Mouse (Mus musculus) MEL (cell line): ENCODE data around the gene Slc13a4. TPM values are rescaled to one million over a fixed set of nuclear protein-coding genes. Genes with fewer than 3 reads are reported as not detected.

Experiments
- DNase-seq: peaks from one replicate; pipeline ENCODE4 v3.0.0; 2011; ENCODE audit warnings: low read depth, low spot score
- H3K27ac ChIP-seq: 2 replicates; pipeline ENCODE4 v1.5.1; 2012; ENCODE audit warnings: low read depth, mild to moderate bottlenecking, control low read depth, low read length, moderate library complexity; ENCODE audit not compliant: control insufficient read depth
- H3K27me3 ChIP-seq, 2 experiments: fragments of 150-350 bp in 1 of 2; sonication (generic) in 1 of 2; 2 replicates each; pipeline ENCODE4 v1.6.1; 2012; ENCODE audit warnings: low read length in 2 of 2, mild to moderate bottlenecking in 2 of 2, improper control_type of control experiment in 1 of 2, moderate library complexity in 1 of 2; ENCODE audit not compliant: insufficient read depth in 2 of 2, control insufficient read depth in 1 of 2
- H3K36me3 ChIP-seq, 2 experiments: 2 replicates each; pipeline ENCODE4 v1.6.1; 2012 to 2014; ENCODE audit warnings: low read length in 2 of 2, improper control_type of control experiment in 1 of 2, inconsistent platforms in 1 of 2, mild to moderate bottlenecking in 1 of 2; ENCODE audit not compliant: insufficient read depth in 2 of 2, control insufficient read depth in 1 of 2
- H3K4me1 ChIP-seq, 2 experiments: fragments of 150-350 bp in 1 of 2; sonication (generic) in 1 of 2; 2 replicates each; pipeline ENCODE4 v1.6.1; 2012; ENCODE audit warnings: low read length in 2 of 2, improper control_type of control experiment in 1 of 2, mild to moderate bottlenecking in 1 of 2; ENCODE audit not compliant: insufficient read depth in 2 of 2, control insufficient read depth in 1 of 2
- H3K4me3 ChIP-seq, 2 experiments: fragments of 150-350 bp in 1 of 2; sonication (generic) in 1 of 2; 2 replicates each; pipeline ENCODE4 v1.5.1; 2012; ENCODE audit warnings: low read depth in 2 of 2, low read length in 2 of 2, mild to moderate bottlenecking in 2 of 2, moderate library complexity in 2 of 2, control low read depth in 1 of 2, improper control_type of control experiment in 1 of 2; ENCODE audit not compliant: control insufficient read depth in 1 of 2, insufficient read depth in 1 of 2
- H3K79me2 ChIP-seq: 2 replicates; pipeline ENCODE4 v1.6.1; 2012; ENCODE audit warnings: mild to moderate bottlenecking, low read length, moderate library complexity; ENCODE audit not compliant: control insufficient read depth, poor library complexity, insufficient read depth
- H3K9ac ChIP-seq: 2 replicates; pipeline ENCODE4 v1.6.1; 2012; ENCODE audit warnings: low read depth, mild to moderate bottlenecking, control low read depth, low read length, moderate library complexity; ENCODE audit not compliant: control insufficient read depth, poor library complexity, severe bottlenecking
- H3K9me3 ChIP-seq: fragments of 150-350 bp; sonication (generic); replicated peaks from 2 replicates; pipeline ENCODE4 v1.6.1; 2012; ENCODE audit warnings: mild to moderate bottlenecking, low read length, improper control_type of control experiment, moderate library complexity; ENCODE audit not compliant: insufficient read depth
- CHD1 ChIP-seq: IDR thresholded peaks from 2 replicates; pipeline ENCODE4 v1.6.1; 2012; ENCODE audit warnings: low read depth, mild to moderate bottlenecking, inconsistent platforms, low read length, improper control_type of control experiment
- CHD2 ChIP-seq: IDR thresholded peaks from 2 replicates; pipeline ENCODE4 v1.6.1; 2011; ENCODE audit warnings: low read length, improper control_type of control experiment
- CTCF ChIP-seq, 3 experiments: IDR thresholded peaks in 2 of 3; conservative IDR thresholded peaks in 1 of 3; 2 replicates each; pipeline ENCODE4 v1.5.1; 2011 to 2012; ENCODE audit warnings: low read length in 3 of 3, low read depth in 2 of 3, mild to moderate bottlenecking in 2 of 3, improper control_type of control experiment in 1 of 3, inconsistent platforms in 1 of 3, mixed read lengths in 1 of 3, moderate library complexity in 1 of 3; ENCODE audit not compliant: control insufficient read depth in 1 of 3, insufficient read depth in 1 of 3, poor library complexity in 1 of 3, severe bottlenecking in 1 of 3
- ETS1 ChIP-seq: IDR thresholded peaks from 2 replicates; pipeline ENCODE4 v1.6.1; 2012; ENCODE audit warnings: low read depth, mild to moderate bottlenecking, inconsistent platforms, low read length, improper control_type of control experiment, moderate library complexity
- GABPA ChIP-seq: IDR thresholded peaks from 2 replicates; pipeline ENCODE4 v1.6.1; 2012; ENCODE audit warnings: low read depth, mild to moderate bottlenecking, inconsistent platforms, low read length, improper control_type of control experiment, moderate library complexity
- GATA1 ChIP-seq: IDR thresholded peaks from 2 replicates; pipeline ENCODE4 v1.6.1; 2011; ENCODE audit warnings: low read depth, low read length, improper control_type of control experiment
- JUND ChIP-seq: IDR thresholded peaks from 2 replicates; pipeline ENCODE4 v1.6.1; 2011; ENCODE audit warnings: low read depth, mild to moderate bottlenecking, improper control_type of control experiment, low read length
- MAFK ChIP-seq: IDR thresholded peaks from 2 replicates; pipeline ENCODE4 v1.6.1; 2011; ENCODE audit warnings: low read depth, mild to moderate bottlenecking, low read length, improper control_type of control experiment, borderline replicate concordance
- MAZ ChIP-seq: IDR thresholded peaks from 2 replicates; pipeline ENCODE4 v1.6.1; 2012; ENCODE audit warnings: low read depth, mild to moderate bottlenecking, inconsistent platforms, low read length, improper control_type of control experiment
- MEF2A ChIP-seq: IDR thresholded peaks from 2 replicates; pipeline ENCODE4 v1.6.1; 2014; ENCODE audit warnings: low read depth, mild to moderate bottlenecking, inconsistent platforms, low read length, improper control_type of control experiment; ENCODE audit not compliant: poor library complexity, insufficient replicate concordance, severe bottlenecking; ENCODE audit errors: extremely low read depth
- MXI1 ChIP-seq: IDR thresholded peaks from 2 replicates; pipeline ENCODE4 v1.6.1; 2011; ENCODE audit warnings: mild to moderate bottlenecking, low read depth, low read length, improper control_type of control experiment
- MYB ChIP-seq: IDR thresholded peaks from 2 replicates; pipeline ENCODE4 v1.6.1; 2011; ENCODE audit warnings: mild to moderate bottlenecking, low read depth, low read length, improper control_type of control experiment
- POLR2A ChIP-seq, 2 experiments: IDR thresholded peaks; 2 replicates each; pipeline ENCODE4 v1.6.1; 2011 to 2012; ENCODE audit warnings: low read length in 2 of 2, mild to moderate bottlenecking in 2 of 2, control low read depth in 1 of 2, improper control_type of control experiment in 1 of 2, low read depth in 1 of 2, moderate library complexity in 1 of 2; ENCODE audit not compliant: control insufficient read depth in 1 of 2, insufficient read depth in 1 of 2, poor library complexity in 1 of 2
- POLR2AphosphoS2 ChIP-seq: IDR thresholded peaks from 2 replicates; pipeline ENCODE4 v1.6.1; 2011; ENCODE audit warnings: low read length, improper control_type of control experiment
- POLR2AphosphoS5 ChIP-seq: IDR thresholded peaks from 2 replicates; pipeline ENCODE4 v1.6.1; 2012; ENCODE audit warnings: low read depth, borderline replicate concordance, mild to moderate bottlenecking, inconsistent platforms, low read length, moderate library complexity, mixed read lengths
- RAD21 ChIP-seq: IDR thresholded peaks from 2 replicates; pipeline ENCODE4 v1.6.1; 2011; ENCODE audit warnings: mild to moderate bottlenecking, low read depth, low read length, improper control_type of control experiment
- RCOR1 ChIP-seq: IDR thresholded peaks from 2 replicates; pipeline ENCODE4 v1.6.1; 2012; ENCODE audit warnings: low read depth, mild to moderate bottlenecking, inconsistent platforms, low read length, improper control_type of control experiment
- SIN3A ChIP-seq: IDR thresholded peaks from 2 replicates; pipeline ENCODE4 v1.6.1; 2012; ENCODE audit warnings: low read length, improper control_type of control experiment, inconsistent platforms
- SMC3 ChIP-seq: IDR thresholded peaks from 2 replicates; pipeline ENCODE4 v1.6.1; 2011; ENCODE audit warnings: low read depth, low read length, improper control_type of control experiment
- TAL1 ChIP-seq: IDR thresholded peaks from 2 replicates; pipeline ENCODE4 v1.6.1; 2012; ENCODE audit warnings: mild to moderate bottlenecking, inconsistent platforms, low read length, moderate library complexity, mixed read lengths
- TBP ChIP-seq: IDR thresholded peaks from 2 replicates; pipeline ENCODE4 v1.8.0; 2011; ENCODE audit warnings: low read depth, low read length, improper control_type of control experiment
- TCF12 ChIP-seq: IDR thresholded peaks from 2 replicates; pipeline ENCODE4 v1.6.1; 2014; ENCODE audit warnings: low read depth, mild to moderate bottlenecking, inconsistent platforms, low read length, improper control_type of control experiment, moderate library complexity
- UBTF ChIP-seq: IDR thresholded peaks from 2 replicates; pipeline ENCODE4 v1.6.1; 2012; ENCODE audit warnings: low read depth, mild to moderate bottlenecking, inconsistent platforms, low read length, improper control_type of control experiment, moderate library complexity, borderline replicate concordance; ENCODE audit not compliant: insufficient read depth
- USF1 ChIP-seq: IDR thresholded peaks from 2 replicates; pipeline ENCODE4 v1.6.1; 2014; ENCODE audit warnings: low read depth, mild to moderate bottlenecking, inconsistent platforms, low read length, improper control_type of control experiment, moderate library complexity
- USF2 ChIP-seq, 2 experiments: IDR thresholded peaks; 2 replicates each; pipeline ENCODE4 v1.6.1; 2011 to 2012; ENCODE audit warnings: improper control_type of control experiment in 2 of 2, low read length in 2 of 2, borderline replicate concordance in 1 of 2, inconsistent platforms in 1 of 2, low read depth in 1 of 2, mild to moderate bottlenecking in 1 of 2; ENCODE audit not compliant: insufficient read depth in 1 of 2
- ZC3H11A ChIP-seq: IDR thresholded peaks from 2 replicates; pipeline ENCODE4 v1.6.1; 2012; ENCODE audit warnings: low read depth, mild to moderate bottlenecking, inconsistent platforms, low read length, improper control_type of control experiment
- ZMIZ1 ChIP-seq: IDR thresholded peaks from 2 replicates; pipeline ENCODE4 v1.6.1; 2012; ENCODE audit warnings: low read depth, mild to moderate bottlenecking, inconsistent platforms, low read length, improper control_type of control experiment, moderate library complexity
- polyA plus RNA-seq, 2 experiments: library from polyadenylated mRNA; stranded (reverse) in 1 of 2; unstranded in 1 of 2; fragments of >175 nt in 1 of 2; fragments of >200 nt in 1 of 2; gene quantifications; 2 replicates each; pipeline versions ENCODE4 v1.2.1 to v1.2.4; 2012; ENCODE audit warnings: low replicate concordance in 2 of 2, low read depth in 1 of 2; ENCODE audit not compliant: insufficient read length in 2 of 2, insufficient read depth in 1 of 2, missing spikeins in 1 of 2
- total RNA-seq: library from RNA; depleted of rRNA; stranded (reverse); fragments of 300-350 nt; gene quantifications from 2 replicates; pipeline ENCODE4 v1.2.3, GENCODE M21; 2012

The Slc13a4 gene
- total and polyA plus RNA-seq, 3 experiments = 0.14 TPM; not detected in 2

- TF ChIP-seq JUND (no peak), MEF2A (no peak), ZC3H11A (no peak), MAFK (no peak), USF2 (IDR thresholded peaks at IDR 0.05; ENCODE audit: borderline replicate concordance in 1 of 2, insufficient read depth in 1 of 2, low read depth in 1 of 2, low read length in 2 of 2) (no peak)
- TF ChIP-seq, all 39 proteins: peak for 0
- peak; percentile 37 for DNase-seq
- H3K9me3 ChIP-seq = no peaks in the 10 kb centered on the region
- peak overlapping the region; percentile 95 for H3K9ac ChIP-seq
- no peaks in the 10 kb centered on the region for H3K27me3 ChIP-seq
- H3K79me2 ChIP-seq = peaks cover 15% of the 10 kb centered on the region
- peak overlapping the region; percentile 76 for H3K27ac ChIP-seq
- peaks cover 31 to 35% of the 10 kb centered on the region in 2 experiments for H3K4me1 ChIP-seq
- H3K4me3 ChIP-seq = peak overlapping the region; percentile 87 to 93
- H3K36me3 ChIP-seq = peaks cover 0 to 40% of the 10 kb centered on the region in 2 experiments; a peak in 2 of 4 replicates
Observed at GRCm38 (mm10) chr6:35253474-35253873, 54.5 kb downstream of the Slc13a4 start.

DNA sequence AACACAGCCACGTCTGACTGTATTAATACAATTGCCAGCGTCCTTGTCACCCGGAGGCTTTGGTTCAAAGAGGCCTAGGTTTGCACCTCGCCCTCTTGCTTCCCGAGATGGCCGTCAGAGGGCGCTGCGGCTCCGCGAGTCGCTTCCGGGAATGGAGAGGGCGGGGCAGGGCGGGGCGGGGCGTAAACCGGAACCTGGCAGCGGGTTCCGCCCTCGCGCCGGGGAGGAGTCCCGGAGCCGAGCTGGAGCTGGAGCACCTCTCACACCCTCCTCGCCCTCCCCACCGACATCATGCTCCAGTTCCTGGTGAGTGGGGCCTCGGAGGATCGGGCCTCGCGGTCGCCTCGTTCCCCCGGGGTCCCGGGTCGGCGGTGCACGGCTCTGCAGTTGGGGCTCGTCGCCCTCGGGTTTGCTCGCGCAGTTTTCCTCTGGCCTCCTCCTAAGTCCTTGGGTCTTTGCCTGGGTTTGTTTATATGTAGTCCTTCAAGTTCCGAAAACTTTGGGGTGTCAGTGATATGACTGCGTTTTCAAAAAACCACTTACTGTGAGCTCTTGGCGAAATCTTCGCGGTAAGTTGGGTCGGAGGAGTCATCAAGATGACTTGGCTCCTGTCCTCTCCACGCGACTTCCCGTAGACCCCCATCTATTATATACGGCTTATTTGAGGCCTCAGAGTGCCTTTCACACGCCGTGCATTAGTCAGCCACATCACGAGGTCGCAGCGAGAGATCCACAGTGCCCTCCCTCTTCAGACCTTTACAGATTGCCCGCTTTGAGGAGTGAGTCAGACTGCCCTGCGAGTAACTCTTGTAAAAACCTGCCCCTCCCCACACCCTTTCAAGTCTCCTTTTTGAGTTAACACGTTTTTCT, 55.2 kb downstream of the Slc13a4 start:
- H3K4me1 ChIP-seq = peaks cover 31 to 35% of the 10 kb centered on the region in 2 experiments
- TF ChIP-seq SIN3A (peak; percentile 78), UBTF (0 out of 2 replicates have a peak, but pooled peaks have one; percentile 12), GATA1 (no peak), USF2 (IDR thresholded peaks at IDR 0.05; ENCODE audit: borderline replicate concordance in 1 of 2, insufficient read depth in 1 of 2, low read depth in 1 of 2, low read length in 2 of 2) (no peak), POLR2AphosphoS2 (peak; percentile 79; the same call in 1 of the 2 replicates), POLR2AphosphoS5 (no peak), RAD21 (peak; percentile 37), SMC3 (peak; percentile 33), RCOR1 (0 out of 2 replicates have a peak, but pooled peaks have one; percentile 44), MYB (peak; percentile 32; the same call in 1 of the 2 replicates), USF1 (no peak; the same call in 1 of the 2 replicates), ETS1 (peak; percentile 40; the same call in 1 of the 2 replicates), CTCF (IDR thresholded peaks at IDR 0.05 in 2 of 3, conservative IDR thresholded peaks at IDR 0.05 in 1 of 3; ENCODE audit: control insufficient read depth in 1 of 3, insufficient read depth in 1 of 3, low read depth in 2 of 3, low read length in 3 of 3, poor library complexity in 1 of 3, severe bottlenecking in 1 of 3) (peak; percentile 58 to 94 (median 79)), JUND (0 out of 2 replicates have a peak, but pooled peaks have one; percentile 36), TAL1 (no peak), MEF2A (no peak), MAFK (no peak), MXI1 (peak; percentile 59), TCF12 (peak; percentile 79), POLR2A (IDR thresholded peaks at IDR 0.05; ENCODE audit: control insufficient read depth in 1 of 2, insufficient read depth in 1 of 2, low read depth in 1 of 2, low read length in 2 of 2, poor library complexity in 1 of 2) (peak; percentile 82 to 92; a peak in 3 of 4 replicates), GABPA (peak; percentile 43; the same call in 1 of the 2 replicates), ZMIZ1 (peak; percentile 77), CHD1 (peak; percentile 89; the same call in 1 of the 2 replicates), MAZ (peak; percentile 75), TBP (0 out of 2 replicates have a peak, but pooled peaks have one; percentile 31), CHD2 (no peak)

More for the DNA sequence above, 55.2 kb downstream of the Slc13a4 start:
- Histone ChIP-seq H3K36me3 (peaks cover 0 to 39% of the 10 kb centered on the region in 2 experiments; a peak in 2 of 4 replicates), H3K79me2 (peaks cover 9% of the 10 kb centered on the region), H3K9ac (peak overlapping the region; percentile 95), H3K9me3 (no peaks in the 10 kb centered on the region), H3K4me3 (peak overlapping the region; percentile 87 to 93), H3K27ac (peak overlapping the region; percentile 77), H3K27me3 (no peaks in the 10 kb centered on the region)
- DNase-seq = peak; percentile 92
